Comparison of ENCODE assay signal across 12 mouse cellular contexts in the genomic region with DNA sequence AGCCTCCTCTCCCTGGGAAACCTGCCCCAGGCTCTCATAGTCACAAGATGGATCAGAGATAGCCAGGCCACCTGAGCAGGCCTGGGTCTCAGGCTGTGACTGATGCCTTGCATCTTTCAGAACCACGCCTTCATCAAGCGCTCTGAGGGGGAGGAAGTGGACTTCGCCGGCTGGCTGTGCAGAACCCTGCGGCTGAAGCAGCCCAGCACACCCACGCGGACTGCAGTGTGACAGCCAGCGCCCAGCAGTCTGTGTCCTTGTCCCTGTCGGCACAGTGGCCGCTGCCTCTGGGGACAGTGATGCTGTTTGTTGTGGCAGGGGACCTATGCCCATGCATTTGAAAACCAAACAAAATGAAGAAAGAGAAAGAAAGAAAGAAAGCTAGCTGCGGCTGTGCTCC.
"Had no signal": no experiment of that assay in that cellular context is flagged by ENCODE, and none has a peak within 500 bp of the region (broad histone marks: within the 10 kb centered on the region; RNA-seq: fewer than 3 reads in every experiment).

No protein-coding gene starts in this region.

- H3K9me3 ChIP-seq: limb, embryonic 10.5 days; liver, embryonic 15.5 days; midbrain, embryonic 13.5 days; neural tube, embryonic 15.5 days had no signal

- H3K27me3 ChIP-seq: liver, embryonic 15.5 days had no signal

- DNase-seq: kidney, adult 18-20 months; kidney, postnatal 10 days; kidney, postnatal 4 days; lung, adult 2 months; lung, postnatal 36 days; right cerebral cortex, postnatal 14 days; thymus, postnatal 4 days had no signal

- H3K27ac ChIP-seq: limb, embryonic 10.5 days; midbrain, embryonic 13.5 days; neural tube, embryonic 15.5 days had no signal

- H3K9ac ChIP-seq: liver, embryonic 15.5 days; midbrain, embryonic 13.5 days; neural tube, embryonic 15.5 days had no signal

- ATAC-seq: lung, postnatal 0 days; midbrain, embryonic 13.5 days had no signal

- H3K4me3 ChIP-seq: limb, embryonic 10.5 days; liver, embryonic 15.5 days; midbrain, embryonic 13.5 days; neural tube, embryonic 15.5 days had no signal

- H3K4me2 ChIP-seq: liver, embryonic 15.5 days; midbrain, embryonic 13.5 days; neural tube, embryonic 15.5 days had no signal
